Mouse (Mus musculus) neutrophil, adult 83 days (primary cell): ENCODE measurements around the gene Olfr1415. TPM values are rescaled to one million over a fixed set of nuclear protein-coding genes. Genes with fewer than 3 reads are reported as not detected.

Experiments
- total RNA-seq, 2 experiments: library from RNA; stranded (reverse); gene quantifications; one replicate each; pipeline ENCODE4 v1.2.4; 2023

The Olfr1415 gene
- total RNA-seq: not detected

GRCm38 (mm10) chr1:92496001-92496400 lies at the start of gene Olfr1415:
Gene Olfr1415, minus strand, starts transcription at chr1:92496101.

DNA sequence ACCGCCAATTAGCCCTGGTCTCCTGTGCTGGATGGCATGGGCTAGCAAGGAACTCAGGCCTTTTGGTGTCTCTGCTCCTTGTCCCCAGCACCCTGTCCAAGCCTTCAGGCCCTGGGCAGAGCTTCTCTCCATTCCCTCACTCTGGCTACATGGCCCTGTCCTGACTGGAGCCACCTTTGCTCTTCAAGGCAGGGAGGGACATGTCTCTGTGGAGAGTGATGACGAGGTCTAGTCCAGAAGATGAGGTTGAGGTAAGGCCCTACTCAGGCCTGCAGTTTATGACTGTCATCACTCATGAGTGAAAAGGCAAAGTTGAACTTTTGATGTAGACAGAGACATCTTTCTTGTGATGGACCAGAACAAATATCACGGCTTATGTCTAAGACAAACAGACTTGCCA lies 22.7 kb upstream of the Olfr1415 start, which contains the start of gene Olfr1414:
Gene Olfr1414, minus strand, starts transcription at position 101 of the 400 bp plus-strand sequence.

DNA sequence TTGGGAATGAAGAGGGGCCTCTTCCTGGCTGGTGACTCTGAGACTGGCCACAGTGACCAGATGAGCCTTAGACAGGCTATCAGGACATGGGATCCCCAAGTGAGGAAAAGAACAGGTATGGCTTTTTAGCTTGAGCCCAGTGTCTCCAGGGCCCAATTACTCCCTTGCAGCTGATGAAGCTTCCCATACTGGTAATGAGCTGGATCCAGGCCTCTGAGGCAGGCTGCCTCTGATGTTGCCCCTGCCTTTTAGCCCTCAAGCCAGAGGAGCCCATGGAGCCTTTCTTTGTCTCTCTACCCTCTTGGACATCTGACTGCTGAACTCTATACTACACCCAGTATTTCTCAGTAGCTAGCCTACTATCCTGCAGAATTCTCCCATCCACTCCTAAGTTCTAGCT lies 10.9 kb downstream of the Olfr1415 start, which contains the start of gene Olfr1416:
Gene Olfr1416, minus strand, starts transcription at position 101 of the 400 bp plus-strand sequence.

GRCm38 (mm10) chr1:92473165-92474041 lies 22.5 kb downstream of the Olfr1415 start, which contains the start of gene Ndufa10:
Gene Ndufa10, minus strand, starts transcription at chr1:92473860.

Other genes with a start within 250 kb of the Olfr1415 start
- 10 to 100 TPM; 61.1 to 68.7 TPM for gene Ndufa10, start 22.2 kb downstream of the Olfr1415 start, total RNA-seq
- not detected for gene Olfr1416, start 11.0 kb downstream of the Olfr1415 start, total RNA-seq
- gene Olfr1414, start 22.6 kb upstream of the Olfr1415 start, total RNA-seq: not detected
- gene Olfr1413, start 75.2 kb upstream of the Olfr1415 start, total RNA-seq: not detected
- gene Olfr1412, start 89.7 kb upstream of the Olfr1415 start, total RNA-seq: not detected
- not detected for gene Olfr1411, start 98.3 kb upstream of the Olfr1415 start, total RNA-seq
- gene Olfr1410, start 109.7 kb upstream of the Olfr1415 start, total RNA-seq: not detected
- gene Olfr12, start 121.7 kb upstream of the Olfr1415 start, total RNA-seq: not detected
- 100 to 1,000 TPM; 116 to 117 TPM for gene Cops9, start 145.9 kb upstream of the Olfr1415 start, total RNA-seq
- gene Otos, start 152.7 kb upstream of the Olfr1415 start, total RNA-seq: 1 to 10 TPM; 7.4 to 8.7 TPM